Mouse (Mus musculus): ENCODE results near the gene Ranbp6.

The Ranbp6 gene

DNA sequence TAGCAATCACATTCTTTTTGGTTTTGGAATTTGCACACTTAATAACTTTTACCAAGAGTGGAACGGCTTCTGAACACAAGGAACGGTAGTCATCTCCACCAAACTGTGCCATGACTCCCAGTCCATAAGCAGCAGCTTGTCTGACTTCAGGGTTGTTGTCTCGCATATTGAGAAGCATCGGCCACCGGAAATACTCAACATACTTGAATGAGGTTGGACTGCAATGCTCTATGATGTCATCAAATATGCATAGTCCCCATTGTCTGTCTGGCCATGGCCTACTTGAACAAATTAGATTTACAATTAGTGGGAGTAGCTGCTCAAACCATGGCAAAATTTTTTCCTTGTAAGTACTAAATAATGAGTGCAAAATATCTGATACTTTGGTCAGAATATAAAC lies 2.8 kb downstream of the Ranbp6 start:
- DNase-seq (ENCODE audit: low spot score in 2 of 2): no peak

DNA sequence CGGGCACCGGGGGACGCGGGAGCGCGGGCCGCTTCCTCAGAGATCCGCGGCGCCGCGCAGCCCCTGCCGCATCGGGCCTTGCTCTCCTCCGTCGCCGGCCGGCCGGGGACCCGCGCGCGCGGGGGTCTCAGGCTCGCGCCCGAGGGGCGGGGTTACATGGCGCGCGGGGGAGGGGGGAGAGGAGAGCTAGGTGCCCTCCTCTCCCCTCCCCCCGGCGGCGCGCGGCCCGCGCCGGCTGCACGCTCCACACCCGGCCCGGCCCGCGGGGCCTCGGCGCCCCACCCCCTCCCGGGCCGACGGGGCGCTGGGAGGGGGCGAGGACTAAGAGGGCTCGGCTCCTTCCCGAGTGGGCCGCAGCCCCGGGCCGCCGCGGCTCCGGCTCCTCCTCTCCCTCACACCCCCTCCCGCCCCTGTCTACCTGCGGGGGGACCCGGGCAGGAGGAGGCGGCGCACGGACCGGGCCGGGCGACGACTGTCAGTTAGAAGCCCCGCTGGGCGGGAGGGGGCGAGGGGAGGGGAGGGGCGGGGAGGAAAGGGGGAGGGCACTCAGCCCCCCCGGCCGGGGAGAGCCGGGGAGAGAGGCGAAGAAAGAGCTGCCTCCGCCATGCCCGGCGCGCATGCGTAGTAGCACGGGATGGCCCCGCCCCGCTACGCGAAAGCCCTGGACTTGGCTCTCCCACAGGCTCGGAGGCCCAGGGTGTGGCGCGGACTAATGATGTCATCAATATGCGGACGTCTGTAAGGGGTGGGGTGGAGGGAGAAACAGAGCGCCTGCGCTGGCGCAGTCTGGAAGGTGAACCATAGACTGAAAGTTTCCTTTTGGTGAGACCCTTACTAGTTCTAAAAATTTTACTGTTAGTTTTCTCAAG lies 6.6 kb downstream of the Ranbp6 start, which contains the start of gene 9930021J03Rik:
Gene 9930021J03Rik, minus strand, starts transcription at position 73 of the 869 bp plus-strand sequence.
- peak; percentile 93 to 99 for DNase-seq (ENCODE audit: low spot score in 2 of 2)

GRCm38 (mm10) chr19:29805101-29805916 lies 7.5 kb downstream of the Ranbp6 start:
- DNase-seq (ENCODE audit: low spot score in 2 of 2): peak in 1 of 2 experiments; percentile 30

- no peak for DNase-seq (ENCODE audit: low spot score in 2 of 2)
These were observed 8.8 kb downstream of the Ranbp6 start for GRCm38 (mm10) chr19:29803946-29804345.

DNA sequence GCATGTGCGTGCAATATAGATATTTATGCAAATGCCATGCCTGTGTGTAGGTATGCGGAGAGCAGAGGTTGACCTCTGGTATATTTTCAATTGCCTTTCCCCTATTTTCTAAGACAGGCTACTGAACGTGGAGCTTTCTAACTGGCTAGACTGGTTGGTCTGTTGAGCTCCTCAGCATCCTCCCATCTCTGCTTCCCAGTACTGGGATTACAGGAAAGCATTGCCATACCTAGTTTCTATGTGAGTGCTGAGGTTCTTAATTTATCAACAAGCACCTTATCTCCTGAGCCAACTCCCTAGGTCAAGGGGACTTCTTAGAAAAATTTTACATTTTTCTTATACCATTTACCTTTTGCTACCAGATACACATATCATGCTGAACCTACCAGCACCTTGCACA lies 15.4 kb downstream of the Ranbp6 start:
- DNase-seq (ENCODE audit: low spot score in 2 of 2): no peak

DNA sequence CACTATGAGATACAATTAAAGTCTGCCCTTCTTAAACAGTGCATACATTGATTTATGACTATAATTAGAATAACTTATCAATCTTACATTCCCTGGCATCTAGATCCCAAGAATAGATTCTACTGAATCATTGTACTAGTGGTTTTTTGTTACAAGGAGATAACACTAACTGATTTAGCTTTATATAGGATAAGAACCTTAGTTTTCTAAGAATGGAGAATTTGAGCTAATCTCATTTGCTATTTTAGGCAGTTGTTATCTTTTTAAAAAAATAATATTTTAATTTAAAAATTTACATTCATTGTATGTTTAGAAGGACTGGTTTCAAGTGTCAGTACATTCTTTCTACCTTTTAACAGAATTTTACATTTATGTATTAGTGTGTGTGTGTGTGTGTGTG lies 24.8 kb downstream of the Ranbp6 start:
- DNase-seq (ENCODE audit: low spot score in 2 of 2): no peak

DNA sequence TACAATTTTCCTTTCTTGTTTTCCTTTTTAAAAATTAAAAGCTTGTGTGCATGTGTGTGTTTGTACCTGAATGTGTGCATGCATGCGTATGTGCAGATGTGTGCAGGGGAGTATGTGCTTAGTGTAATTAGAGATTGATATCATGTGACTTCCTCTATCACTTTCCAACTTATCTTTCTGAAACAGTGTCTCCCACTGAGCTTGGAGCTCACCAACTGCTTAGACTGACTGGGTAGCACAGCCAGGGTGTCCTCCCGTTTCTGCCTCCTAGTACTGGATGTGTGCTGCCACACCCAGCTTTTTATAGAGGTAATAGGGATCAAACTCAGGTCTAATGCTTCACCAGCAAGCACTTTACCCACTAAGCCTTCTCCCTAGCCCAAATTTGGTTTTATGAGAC lies 29.9 kb downstream of the Ranbp6 start:
- DNase-seq (ENCODE audit: low spot score in 2 of 2): no peak
